Mouse (Mus musculus): ENCODE data around the gene Cpne6.

Cpne6 gene

DNA sequence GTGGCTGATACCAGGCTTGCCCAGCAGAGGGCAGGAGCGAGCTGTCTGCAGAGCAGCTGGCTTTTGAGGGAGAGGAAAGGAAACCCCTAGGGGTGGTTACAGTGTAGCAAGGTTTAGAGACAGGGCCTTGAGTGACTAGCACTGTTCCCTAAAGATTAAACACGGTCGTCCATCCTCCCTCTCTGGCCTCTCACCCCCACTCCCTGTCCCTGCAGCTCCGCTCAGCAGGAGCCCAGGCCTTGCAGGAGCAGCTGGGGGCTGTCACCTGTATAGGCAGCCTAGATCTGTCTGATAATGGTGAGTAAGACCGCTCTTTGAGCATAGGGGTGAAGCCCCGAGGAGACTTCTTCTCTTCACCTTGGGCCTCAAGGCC, 12.8 kb upstream of the Cpne6 start:
- no peak for DNase-seq (ENCODE audit: low spot score)

DNA sequence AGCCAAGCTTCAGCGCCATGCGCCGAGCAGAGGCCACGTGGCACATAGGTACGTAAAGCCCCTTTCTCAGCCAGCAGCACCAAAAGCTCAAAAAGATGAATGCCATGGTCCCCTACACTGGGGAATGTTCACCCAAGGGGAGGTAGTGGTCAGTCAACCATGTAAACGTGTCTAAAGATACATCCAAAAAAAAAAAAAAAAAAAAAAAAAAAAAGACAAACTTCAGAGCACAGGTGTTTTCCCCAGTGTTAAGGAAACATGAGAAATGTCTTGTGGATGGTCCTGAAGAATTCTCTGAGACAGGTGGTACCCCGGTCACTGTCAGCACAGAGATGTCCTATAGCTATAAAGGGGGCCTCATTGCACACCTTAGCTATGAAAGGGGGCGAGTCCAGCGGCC, 4.6 kb upstream of the Cpne6 start:
- no peak for DNase-seq (ENCODE audit: low spot score)

GRCm38 (mm10) chr14:55507801-55508200, 2.4 kb upstream of the Cpne6 start:
- DNase-seq (ENCODE audit: low spot score) = no peak

- no peak for DNase-seq (ENCODE audit: low spot score)
Measured at GRCm38 (mm10) chr14:55509540-55509939, 705 bp upstream of the Cpne6 start.

GRCm38 (mm10) chr14:55511037-55511436, 792 bp downstream of the Cpne6 start:
- no peak for DNase-seq (ENCODE audit: low spot score)

GRCm38 (mm10) chr14:55513927-55514326, 3.7 kb downstream of the Cpne6 start:
- DNase-seq (ENCODE audit: low spot score) = no peak

DNA sequence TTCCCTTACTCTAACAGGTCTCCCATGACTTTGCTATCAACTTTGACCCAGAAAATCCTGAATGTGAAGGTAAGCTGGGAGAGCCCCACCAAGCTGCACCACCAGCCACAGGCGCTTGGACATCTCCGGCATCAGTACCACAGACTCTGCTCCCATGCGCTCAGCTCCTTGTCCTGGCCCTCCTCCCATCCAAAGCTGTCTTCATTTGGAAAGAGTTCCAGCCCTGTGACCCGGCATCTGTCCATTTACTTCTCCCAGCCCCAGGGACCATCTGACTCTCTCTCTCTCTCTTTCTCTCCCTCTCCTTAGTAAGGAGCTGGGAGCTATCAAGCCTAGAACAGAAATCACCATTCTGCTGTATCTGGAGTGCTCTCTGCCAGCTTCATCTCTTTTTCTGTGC, 5.6 kb downstream of the Cpne6 start:
- DNase-seq (ENCODE audit: low spot score) = no peak

DNA sequence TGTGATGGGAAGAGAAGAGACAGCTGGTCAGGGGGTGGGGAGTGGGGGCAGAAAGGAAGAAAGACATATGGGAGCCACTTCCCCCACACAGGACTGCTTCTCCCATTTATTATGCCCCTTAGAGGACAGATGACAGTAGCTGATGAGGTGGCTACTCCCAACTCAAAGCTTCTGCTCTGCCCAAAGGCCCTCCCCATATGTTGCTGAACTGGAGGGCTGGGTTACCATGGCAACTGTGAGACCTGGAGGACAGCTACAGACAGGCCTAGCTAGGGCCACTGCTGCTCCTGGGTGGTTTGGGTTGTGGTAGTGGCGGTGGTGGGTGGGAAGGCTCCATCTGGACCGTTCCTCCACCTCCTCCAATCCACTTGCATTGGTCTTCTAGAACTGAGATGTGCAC, 8.7 kb downstream of the Cpne6 start:
- no peak for DNase-seq (ENCODE audit: low spot score)

- no peak for DNase-seq (ENCODE audit: low spot score)
Measured at GRCm38 (mm10) chr14:55519604-55520003, 9.4 kb downstream of the Cpne6 start.

- DNase-seq (ENCODE audit: low spot score) = no peak
Measured at GRCm38 (mm10) chr14:55520451-55521361, 10.5 kb downstream of the Cpne6 start.

DNA sequence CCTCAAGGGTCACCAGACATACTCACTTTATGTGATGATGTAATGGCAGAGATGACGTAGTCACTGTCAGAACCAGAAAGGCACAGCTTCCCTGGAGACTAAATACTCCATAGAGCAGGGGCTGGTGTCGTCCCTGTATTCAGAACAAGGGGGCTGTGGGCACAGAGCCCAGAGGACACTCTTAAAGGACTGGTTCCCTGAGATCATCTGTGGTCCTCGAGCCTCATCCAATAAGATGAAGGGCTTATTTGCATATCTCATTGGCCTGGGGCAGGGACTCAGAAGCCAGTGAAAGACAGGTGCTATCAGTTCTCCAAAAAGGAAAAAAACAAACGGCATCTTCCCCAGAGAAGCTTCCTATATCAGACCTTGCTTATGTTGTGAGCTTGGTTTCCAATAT, 13.8 kb downstream of the Cpne6 start:
- no peak for DNase-seq (ENCODE audit: low spot score)

- no peak for DNase-seq (ENCODE audit: low spot score)
Measured at GRCm38 (mm10) chr14:55524785-55525184, 14.5 kb downstream of the Cpne6 start, which contains the start of gene Nrl. Gene Nrl, minus strand, starts transcription at chr14:55524981.

DNA sequence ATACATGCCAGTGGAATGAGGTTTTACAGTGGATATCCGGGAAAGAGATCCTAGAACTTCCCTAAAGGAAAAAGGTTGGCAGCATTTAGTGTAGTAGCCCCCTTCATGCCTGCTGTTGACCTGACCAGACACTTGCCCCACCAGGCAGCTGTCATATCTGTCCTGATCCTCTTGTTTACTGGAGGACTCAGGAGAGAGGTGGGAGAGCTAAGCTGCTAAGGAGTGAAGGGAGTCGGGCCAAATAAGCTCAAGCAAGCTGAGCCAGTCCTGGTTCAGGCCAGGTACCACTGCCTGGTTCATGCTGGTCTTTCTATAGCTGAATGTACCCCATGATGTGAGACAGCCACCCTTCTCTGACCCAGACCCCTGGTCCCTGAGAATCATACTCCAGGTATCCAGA, 16.4 kb downstream of the Cpne6 start:
- DNase-seq (ENCODE audit: low spot score) = no peak

GRCm38 (mm10) chr14:55527940-55528339, 17.7 kb downstream of the Cpne6 start:
- DNase-seq (ENCODE audit: low spot score) = no peak

GRCm38 (mm10) chr14:55536116-55536745, 26.0 kb downstream of the Cpne6 start:
- no peak for DNase-seq (ENCODE audit: low spot score)

DNA sequence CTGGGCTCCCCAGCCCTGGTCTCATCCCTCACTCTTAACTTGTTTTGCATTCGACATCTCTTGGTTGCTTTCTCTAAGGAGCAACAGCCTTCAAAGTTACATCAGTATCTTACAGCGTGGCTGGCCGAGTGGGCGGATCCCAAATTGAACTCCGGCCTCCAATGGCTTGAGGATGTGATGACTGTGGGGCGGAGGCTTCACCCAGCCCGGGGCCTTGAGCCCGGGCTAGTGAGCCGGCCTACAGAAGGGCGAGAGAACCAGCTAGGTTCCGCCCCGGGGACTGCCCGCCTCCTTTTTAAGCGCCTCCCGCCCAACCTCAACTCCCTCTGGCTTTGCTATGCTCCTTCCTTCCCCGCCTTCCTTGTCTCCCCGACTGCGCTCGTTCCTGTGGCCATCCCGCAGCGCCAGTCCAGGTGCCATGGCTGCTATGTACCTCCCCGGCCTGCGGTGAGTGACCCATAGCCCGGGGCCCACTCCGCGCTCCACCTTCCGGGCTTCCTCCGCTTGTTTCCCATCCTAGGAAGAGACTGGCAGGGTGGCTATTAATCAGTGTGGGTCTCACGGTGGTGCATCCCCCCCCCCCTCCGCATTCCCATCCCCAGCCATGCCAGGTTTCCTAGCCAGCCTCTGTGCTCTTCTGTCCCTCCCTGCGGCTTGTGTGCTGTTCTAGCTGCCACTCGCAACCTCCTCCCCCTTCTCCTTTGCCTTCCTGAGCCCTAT, 30.0 kb downstream of the Cpne6 start, which contains the start of gene Pck2:
TSS of gene Pck2 (plus strand) at position 200 of the 720 bp plus-strand sequence.
- DNase-seq (ENCODE audit: low spot score) = no peak

- DNase-seq (ENCODE audit: low spot score) = no peak
Measured at GRCm38 (mm10) chr14:55540787-55541321, 30.6 kb downstream of the Cpne6 start.

- no peak for DNase-seq (ENCODE audit: low spot score)
Measured at GRCm38 (mm10) chr14:55542268-55542667, 32.0 kb downstream of the Cpne6 start.

GRCm38 (mm10) chr14:55544334-55544733, 34.1 kb downstream of the Cpne6 start:
- no peak for DNase-seq (ENCODE audit: low spot score)

GRCm38 (mm10) chr14:55550191-55550590, 39.9 kb downstream of the Cpne6 start:
- DNase-seq (ENCODE audit: low spot score) = no peak

GRCm38 (mm10) chr14:55551347-55551746, 41.1 kb downstream of the Cpne6 start:
- no peak for DNase-seq (ENCODE audit: low spot score)

DNA sequence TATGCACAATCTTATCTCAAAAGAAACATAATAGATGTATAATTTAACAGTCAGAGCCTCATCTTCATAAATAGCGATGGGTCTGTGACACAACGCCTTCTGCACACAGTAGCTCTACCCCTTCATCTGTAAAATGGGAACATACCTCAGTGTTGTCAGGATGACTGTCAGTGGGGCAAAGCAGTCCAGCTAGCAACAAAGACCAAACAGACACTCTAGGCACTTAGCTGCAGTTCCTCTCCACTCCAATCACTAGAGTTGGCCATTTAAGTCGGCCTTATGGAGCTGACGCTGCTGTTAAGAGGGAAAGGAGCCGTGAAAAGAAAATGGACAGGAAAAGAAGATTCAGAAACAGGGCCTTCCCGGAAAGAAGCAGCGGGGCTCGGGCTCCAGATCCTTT, 41.5 kb downstream of the Cpne6 start:
- DNase-seq (ENCODE audit: low spot score) = no peak

Measured in layer of hippocampus, adult 9-10 months (tissue).